Mouse (Mus musculus) frontal cortex, postnatal 25 days (tissue): ENCODE measurements around the gene Ampd2.

Experiments used
- DNase-seq, 2 experiments: peaks; one replicate each; pipeline ENCODE4 v3.0.0; 2022; ENCODE audit warnings: low spot score in 2 of 2

The Ampd2 gene

DNA sequence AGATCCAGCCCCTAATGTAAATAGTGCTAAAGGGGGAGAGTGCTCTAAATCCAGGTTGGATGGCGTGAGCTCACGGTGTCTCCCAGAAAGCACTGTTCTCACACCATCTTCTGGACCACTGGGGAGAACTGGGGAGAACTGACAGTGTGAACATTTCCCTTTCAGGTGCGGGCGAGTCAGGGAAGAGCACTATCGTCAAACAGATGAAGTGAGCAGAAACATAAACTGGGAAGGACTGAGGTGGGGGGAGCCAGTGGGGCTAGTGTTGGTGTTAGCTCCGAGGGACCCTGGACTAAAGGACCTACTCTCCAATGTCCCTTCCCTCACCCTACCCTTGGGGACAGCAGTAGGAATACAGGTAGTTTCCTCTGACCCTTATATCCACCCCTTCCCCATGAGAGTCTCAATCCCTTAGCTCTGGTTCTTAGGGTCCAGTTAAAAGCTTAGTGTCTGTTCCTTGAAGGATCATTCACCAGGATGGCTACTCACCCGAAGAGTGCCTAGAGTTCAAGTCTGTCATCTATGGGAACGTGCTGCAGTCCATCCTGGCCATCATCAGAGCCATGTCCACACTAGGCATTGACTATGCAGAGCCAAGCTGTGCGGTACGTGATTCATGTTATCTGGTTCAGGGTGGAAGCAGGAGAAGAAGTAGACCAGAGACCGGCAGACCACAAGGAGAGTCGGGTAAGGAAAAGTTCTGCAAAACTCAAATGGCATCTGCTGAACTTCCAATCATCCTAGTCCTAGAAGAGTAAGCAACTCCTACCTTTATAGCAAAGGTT, 8.7 kb upstream of the Ampd2 start:
- no peak for DNase-seq

DNA sequence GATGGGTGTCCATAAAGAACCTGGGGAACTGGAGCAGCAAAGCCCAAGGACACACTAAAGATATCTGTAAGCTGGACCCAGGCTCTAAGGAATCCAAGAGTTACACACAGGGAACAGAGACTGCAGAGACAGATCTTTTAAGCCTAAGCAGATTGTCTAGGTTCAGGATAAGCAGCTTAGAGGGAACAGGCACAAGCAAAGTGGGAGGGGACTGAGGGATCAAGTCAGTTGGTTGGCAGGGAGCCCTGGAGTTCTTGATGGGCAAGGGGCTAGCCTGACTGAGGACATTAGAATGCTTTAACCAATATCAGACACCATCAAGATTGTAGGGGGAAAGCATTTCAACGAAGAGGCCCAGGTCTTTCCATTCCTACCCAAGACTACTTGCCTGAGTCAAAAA, 7.7 kb upstream of the Ampd2 start:
- no peak for DNase-seq

DNA sequence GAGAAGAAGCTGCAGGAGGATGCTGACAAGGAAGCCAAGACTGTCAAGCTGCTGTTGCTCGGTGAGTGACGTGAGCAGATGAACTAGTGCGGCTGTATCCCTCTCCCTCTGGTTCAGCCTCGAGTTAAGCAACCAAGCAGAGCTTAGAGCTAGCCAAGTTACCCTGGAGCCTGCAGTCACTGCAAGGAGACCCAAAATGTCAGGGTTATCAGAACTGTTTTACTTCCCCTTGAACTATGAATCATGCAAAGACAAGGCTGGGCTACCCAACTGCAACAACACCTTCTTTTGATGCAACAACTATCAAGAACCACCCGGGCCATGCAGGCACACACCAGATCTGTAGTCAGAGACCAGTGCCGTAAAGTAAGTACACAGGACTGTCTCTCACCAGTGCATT, 6.9 kb upstream of the Ampd2 start:
- no peak for DNase-seq

DNA sequence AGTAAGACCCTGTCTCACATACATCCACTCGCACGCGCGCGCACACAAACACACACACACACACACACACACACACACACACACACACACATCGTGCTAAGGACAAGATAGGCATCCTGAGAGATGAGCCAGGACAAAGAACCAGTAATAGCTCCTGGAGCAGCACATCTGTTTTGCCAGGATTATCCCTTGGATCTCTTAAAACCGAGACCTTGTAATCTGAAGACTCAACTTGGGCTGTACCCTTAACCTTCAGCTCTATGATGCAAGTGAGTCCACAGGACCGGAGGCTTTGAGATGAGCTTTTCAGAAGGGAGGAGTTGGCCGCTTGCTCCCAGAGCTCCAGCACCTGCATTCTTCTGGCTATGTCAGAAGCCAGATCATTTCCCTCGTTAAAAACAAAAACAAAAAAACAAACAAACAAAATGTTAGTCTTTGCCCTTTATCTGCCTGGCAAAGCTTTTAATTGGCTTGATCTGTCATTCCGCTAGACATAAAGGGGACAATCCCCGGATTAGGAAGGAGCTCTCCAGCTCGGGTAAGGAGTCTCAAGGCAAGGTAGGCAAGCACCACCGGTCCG, 6.2 kb upstream of the Ampd2 start, which contains the start of gene Gnat2:
Gnat2 (plus strand) TSS at position 254 of the 580 bp plus-strand sequence.
- DNase-seq, result no peak

DNA sequence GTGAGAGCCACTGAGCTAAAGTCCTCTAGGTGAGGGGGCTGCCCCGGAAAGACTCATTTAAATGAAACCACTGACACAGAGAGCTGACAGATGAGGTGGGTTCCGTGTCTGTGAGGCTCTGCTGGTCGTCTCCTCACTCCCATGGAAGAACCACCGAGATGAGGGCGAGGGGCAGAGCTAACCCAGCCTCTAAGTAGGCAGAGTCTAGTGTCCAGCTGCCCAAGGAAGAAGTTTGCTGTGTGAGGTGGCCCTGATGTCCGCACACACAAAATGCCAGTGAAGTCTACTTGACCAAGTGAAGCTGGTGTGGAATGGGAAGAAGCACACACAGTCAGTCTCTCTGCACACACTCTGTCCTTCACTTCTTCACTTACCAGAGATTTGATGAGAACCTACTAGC, 5.6 kb upstream of the Ampd2 start:
- DNase-seq, result no peak

DNA sequence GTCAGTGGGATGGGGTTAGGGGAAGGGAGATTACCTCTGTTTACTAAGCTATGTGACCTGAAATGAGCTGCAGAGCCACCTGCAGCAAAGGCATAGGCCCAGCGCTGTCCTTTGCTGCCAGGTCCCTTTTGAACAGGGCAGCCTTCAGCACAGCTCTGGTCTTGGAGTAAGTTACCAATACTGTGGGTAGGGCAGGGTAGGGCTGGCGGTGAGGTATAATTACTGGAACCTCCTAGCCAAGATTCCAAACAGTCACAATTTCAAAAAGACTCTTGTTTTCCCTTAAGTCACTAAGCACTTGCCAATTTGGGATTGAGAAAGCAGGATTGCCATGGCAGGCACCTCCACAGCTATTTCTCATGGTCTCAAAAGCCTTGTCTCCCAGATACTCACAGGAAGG, 4.1 kb upstream of the Ampd2 start:
- no peak for DNase-seq

DNA sequence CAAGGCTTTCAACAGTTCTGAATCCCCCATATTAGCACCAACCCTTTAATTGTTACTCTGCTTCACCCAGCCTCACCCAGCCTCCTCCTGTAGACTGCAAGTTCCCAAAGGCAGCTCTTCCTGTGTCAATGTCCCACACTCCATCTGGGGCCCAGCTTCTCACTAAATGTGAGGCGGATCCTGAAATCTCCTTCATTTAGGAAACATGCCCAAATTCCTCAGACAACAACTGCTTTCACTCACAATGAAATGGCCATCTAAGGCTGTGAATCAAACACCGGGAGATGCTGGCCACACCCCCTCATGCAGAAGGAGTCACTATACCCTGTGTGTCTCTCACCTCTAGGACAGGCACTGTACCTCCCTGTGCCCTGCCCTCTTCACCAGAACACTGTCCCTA, 3.5 kb upstream of the Ampd2 start:
- no peak for DNase-seq

DNA sequence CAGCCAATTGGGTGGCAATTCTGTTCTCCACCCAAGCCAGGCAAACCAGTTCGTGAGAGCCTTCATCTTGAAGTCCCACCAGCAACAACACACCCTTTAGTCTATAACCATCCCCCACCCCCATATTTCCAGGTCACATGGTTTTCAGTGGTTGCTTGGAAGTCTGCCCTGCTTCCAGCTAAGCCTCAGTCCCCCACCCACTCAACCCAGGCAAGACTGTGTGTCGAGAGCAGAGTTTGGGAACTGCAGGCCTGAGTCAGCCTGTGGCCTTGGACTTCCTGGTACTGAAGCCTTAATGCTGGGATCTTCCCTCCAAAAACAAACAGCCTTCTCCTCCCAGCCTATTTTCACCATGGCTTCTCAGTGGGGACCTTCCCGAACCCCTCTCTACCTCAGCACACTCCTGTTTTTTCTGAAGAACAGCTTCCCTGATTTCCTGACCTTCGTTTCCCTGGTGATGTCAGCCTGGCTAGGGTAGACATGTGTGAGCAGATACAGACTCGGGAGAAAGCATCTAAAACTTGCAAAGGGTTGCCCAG, 2.5 kb upstream of the Ampd2 start:
- DNase-seq, result no peak

DNA sequence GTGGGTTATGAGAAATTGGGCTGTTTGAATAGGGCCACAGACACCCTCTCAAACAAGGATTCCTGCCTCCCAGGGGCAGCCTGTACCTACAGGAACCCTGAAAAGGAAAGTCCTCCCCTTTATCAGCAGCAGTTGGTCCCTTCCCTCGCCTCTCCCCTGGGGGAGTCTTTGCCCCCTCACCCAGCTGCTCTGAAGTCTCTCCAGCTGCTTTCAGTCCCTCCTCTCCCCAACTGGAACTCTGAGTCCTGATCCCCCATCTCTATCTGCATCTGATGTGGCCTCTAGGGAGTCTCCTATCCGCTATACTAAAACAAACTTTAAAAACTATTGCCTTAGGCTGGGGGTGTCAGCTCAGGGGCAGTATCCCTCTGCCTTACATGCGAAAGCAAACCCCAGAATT, 878 bp upstream of the Ampd2 start:
- DNase-seq, result no peak

DNA sequence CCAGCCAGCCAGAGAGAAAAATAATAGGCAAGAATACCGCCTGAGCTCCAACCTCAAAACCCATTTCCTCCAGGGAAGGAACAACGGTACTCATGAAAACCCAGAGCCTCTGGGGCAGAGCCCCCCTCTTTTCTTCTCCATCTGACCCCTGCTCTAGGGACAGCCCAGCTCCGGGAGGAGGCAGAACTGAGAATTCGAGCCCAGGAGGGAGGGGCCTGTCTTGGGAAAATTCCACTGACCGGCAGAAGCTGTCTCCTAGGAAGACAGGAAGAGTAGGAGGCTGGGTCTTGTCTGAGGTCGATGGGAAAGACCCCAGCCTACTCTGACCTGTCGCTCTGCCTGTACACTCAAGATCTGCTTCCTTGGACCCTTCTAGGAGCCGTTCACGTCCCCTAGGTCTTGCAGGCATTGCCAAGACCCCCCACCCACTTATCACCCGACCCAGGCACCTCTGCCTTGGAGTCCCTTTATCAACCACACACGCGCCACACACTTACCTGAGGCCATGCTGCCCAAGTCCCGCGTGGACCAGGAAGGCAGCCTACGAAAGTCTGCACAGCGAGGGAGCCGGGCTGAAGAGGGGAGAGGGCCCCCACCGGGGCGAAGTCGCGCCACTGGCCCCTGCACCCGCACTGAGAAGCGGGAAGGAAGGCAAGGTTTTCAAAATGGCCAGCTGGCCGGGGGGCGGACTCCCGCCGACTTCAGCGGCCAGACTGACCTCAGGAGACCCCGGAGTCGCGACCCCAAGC, 556 bp downstream of the Ampd2 start:
- DNase-seq, result no peak

DNA sequence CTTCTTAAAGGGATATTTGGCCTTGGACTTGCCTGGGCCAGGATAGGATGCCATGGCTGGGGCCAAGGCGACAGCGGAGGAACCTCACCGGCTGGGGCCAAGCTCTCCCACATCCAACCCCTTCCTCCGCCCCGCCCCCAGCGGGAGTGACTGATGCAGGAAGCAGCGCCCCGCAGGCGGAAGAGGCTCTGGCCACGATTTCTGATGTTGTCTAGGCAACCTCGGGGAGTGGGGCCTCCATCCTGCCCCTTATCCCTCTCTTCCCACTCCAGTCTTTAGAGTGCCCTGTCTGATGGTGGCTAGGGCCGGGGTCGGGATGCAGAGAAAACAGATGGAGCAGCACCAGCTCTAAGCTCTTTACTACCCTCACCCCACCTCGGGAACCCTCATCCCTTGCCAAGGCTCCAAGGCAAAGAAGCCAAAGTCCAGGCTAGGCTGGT, 1.1 kb downstream of the Ampd2 start:
- peak; percentile 81 to 85 for DNase-seq

DNA sequence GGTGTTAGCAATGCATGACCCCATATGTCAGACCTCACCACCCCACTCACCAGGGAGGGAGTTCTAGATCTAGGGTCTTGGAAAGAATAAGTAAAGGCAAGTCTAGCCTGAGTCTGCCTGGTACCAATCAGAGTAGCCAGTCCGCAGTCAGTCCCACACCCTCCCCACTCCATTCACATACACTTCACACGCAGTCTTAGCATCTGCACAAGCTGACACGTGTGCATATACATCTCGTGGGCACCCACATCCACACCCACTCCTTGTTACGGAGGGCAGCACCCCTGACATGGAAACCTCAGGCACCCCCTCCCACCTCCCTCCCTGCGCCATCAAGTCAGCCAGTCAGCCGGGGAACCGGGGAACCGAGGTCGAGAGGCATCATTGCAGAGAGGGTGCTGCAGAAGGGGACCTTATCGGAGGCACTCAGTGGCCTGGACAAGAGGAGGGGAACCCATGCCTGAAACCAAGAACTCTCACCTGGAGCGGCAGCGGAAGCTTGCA, 1.6 kb downstream of the Ampd2 start:
- peak in 1 of 2 experiments; percentile 36 for DNase-seq

DNA sequence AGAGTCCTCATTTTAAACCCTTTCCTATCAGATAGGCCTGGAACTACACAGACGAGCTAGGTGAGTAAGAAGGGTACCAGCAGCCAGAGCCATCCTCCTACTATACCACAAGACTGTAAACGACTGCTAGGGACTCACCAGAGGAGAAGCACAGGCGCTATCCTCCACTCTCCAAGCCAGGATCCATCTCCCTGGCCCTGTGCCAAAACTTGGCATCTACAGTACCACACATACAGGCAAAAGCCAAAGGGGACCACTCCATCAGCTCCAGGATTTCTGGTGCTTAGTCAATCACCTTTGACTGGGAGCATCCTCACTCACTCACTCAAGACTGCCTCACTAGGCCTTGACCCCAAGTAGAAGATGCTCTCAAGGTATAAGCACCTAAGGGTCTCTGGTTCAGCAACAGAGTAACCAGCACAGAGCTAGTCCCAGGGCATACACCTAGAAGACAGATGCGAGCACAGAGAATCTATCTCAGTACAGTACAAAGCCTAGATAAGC, 2.5 kb downstream of the Ampd2 start:
- no peak for DNase-seq

DNA sequence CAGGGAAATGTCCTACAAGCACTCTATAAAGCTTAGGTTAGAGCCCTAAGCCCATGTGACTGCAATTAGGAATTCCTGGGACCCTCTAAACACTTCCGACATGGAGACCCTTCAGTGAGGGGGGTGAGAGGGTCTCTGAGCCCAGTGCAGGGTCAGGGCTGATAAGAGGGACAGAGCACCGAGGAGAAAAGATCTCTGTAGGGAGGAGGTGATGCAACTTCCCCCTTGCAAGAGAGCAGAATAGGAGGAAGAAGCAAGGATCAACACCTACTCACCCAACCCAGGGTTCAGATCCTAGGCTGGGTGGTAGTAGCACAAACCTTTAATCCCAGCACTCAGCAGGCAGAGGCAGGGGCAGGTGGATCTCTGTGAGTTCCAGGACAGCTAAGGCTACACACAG, 3.3 kb downstream of the Ampd2 start:
- no peak for DNase-seq

DNA sequence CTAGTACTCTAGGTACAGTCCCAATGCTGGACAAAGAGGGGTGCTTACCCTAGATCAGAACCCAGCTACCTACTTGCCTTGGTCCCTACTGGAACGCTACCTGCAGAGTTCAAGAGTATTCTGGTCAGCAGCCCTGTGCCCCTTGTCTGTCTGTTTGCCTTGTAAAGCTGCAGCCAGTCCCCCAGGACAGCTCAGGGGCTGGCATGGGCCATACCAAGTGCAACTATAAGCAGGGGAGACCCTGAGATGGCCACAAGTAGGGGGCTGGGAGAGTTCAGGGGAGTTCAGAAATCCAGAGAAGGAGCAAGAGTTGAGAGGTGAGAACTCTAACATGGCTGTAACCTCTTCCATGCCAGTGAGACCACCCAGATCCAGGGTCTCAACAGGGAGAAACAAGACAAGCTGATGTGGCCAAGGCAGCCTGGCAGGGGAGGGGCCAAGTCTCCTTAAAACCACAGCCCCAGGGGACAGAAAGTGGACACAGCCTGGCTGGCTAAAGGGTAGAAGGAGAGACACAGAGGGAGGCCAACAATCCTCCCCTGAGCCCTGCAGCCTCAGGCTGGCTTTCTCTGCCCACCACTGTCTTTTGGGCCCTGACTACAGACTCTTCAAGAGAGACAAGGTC, 4.1 kb downstream of the Ampd2 start:
- no peak for DNase-seq

DNA sequence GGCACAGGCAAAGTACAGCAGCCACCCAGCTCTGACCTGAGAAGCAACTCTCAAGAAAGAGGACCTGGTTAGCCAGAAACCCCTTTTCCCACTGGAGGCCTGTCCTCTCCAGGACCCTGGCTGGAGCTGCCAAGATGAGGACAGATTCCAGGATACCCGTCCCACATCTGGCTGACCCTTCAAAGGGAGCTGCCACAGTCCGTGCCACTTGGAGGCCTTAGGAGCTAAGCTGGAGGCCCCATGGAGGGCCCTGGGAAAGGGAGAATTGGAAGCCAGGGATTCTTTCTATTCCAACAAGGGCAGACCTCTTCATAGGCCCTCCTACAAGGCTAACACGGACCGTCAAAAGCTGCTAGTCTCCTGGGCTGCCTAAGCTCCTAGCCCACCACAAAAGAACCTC, 4.8 kb downstream of the Ampd2 start:
- DNase-seq, result no peak

DNA sequence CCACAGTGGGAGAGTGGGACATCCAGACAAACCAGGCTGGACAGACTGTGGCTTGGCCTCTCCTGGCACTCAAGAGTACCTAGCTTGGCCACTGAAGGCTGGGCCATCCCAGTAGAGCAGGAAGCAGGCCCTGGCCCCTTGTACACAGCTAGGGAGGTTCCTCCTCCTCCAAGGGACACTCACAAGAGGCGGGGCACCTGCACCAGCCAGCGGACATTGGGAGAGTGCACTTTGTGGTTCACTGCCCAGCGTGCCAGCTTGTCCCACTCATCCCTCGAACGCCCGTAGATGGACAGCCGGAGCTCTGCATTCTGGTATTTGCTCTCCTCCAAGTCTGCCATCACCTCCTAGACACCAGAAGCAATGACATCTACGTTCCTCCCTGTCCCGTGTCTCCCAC, 9.6 kb downstream of the Ampd2 start:
- no peak for DNase-seq

DNA sequence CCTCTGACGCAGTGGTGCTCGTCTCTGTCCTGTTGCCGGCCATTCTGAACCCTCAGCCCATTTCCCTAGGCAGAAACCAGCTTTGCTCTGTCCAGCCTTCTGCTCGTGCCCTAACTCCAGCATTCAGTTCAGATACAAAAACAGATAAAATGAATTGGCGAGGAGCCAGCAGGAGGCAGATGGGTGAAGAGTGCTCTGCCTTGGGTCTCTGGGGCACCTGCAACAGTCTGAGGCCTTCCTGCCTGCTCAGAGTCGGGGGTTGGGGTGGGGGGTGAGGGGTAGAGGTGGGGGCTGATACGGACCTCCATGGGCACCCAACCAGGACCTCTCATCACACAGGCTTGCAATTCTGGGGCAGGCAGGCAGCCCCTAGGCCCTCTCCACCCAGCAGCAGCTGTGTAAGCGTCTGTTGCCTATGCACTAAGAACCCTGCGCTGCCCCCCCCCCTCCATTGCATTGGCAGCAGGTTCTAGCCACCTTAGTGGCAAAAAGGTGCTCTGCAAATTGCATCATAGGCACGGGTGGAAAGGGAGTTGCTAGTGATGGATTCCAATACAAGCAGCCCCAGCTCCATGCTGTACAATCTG, 13.4 kb downstream of the Ampd2 start:
- DNase-seq, result no peak

DNA sequence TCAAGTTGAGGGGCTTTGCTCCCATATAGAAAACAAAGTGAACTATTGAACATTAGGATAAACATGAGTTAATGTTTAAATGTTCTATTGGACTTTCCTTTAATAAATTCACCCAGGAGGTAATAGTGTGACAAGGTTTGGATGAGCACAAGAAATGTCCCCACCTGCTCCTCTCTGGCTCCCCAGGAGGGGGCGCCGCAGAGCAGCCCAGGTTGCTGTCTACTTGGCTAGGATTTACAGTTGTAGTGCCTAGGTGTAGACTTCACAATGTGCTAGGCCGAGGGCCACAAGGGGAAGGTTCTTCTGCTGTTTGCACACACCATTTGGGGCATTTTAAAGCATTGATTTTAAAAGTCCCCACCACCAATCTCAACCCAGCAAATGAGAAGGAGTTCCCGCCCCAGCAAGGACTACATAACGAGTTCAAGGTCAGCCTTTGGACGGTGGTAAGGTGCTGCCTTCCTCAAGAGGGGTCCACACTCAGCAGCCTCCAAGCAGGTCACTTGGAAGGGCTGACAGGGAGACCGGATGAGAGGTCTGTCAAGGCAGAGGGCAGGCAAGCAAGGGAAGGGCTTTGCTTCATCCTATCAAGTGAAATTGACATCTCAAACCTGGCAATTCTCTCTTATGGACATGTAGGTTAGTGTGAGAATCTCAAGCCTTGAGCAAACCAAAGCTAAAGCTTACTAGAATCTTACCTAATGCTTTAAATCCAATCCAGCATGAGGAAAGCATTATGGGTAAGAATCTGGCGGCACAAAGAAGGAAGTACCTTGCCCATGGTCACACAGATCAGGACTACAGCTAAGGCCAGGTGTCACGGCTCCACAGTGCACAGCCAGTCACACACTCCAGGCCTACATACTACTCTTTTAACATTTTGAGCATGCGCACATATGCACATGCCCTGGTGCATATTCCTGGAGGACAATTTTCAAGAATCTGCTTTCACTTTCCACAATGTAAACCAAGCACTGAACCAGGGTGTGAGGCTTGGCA, 15.9 kb downstream of the Ampd2 start:
- DNase-seq, result peak in 1 of 2 experiments; percentile 42

DNA sequence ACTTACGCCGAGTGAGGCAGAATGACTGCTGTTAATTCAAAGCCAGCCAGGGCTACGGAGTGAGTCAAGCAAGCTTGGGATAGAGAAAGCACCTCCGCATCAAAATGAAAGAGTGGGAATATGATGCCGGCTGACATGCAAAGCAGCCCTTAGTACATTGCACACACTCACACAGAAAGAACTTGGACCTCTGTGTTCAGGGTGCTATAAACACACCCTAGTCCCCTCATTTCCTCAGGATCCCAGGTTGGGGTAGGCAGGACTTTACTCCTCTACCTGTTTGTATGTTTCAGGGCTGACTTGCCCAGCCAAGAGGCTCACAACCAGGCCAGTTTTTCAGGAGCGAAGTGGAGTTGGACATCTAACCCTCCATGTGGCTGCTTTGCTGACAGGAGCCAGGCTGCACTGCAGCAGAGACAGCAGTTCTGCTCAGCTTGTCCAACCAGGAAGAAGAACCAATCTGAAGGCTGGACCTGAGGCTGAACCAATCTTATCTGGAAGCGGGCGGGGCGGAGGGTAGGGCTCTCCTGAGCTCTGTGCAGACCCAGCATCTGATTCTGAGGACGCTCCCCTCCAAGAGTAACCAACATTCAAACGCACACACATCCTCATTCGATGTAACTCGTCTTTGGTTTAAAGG, 17.1 kb downstream of the Ampd2 start:
- no peak for DNase-seq
